Mouse (Mus musculus) hindbrain, embryonic 14.5 days (tissue): ENCODE results near the gene a. TPM values are rescaled to one million over a fixed set of nuclear protein-coding genes. Genes with fewer than 3 reads are reported as not detected.
"Not testable (repeated sequence)": the region's sequence is repeated elsewhere in the genome, so short reads cannot be mapped to it uniquely, and the experiment has no call there.

ENCODE experiments used
- ATAC-seq: fragments of 200-750 bp; cut with Nextera tagmentation; 2 replicates; pipeline ENCODE4 v1.8.0; 2017; ENCODE audit warnings: moderate number of reproducible peaks, mild to moderate bottlenecking, moderate TSS enrichment, moderate library complexity; ENCODE audit not compliant: low FRiP score
- DNase-seq: peaks from one replicate; pipeline ENCODE4 v3.0.0-alpha.2; 2015; ENCODE audit warnings: low spot score
- H3K27ac ChIP-seq: fragments of 300-500 bp; sonication (generic); 2 replicates; pipeline ENCODE4 v1.5.1; 2014; ENCODE audit warnings: mild to moderate bottlenecking, moderate library complexity
- H3K27me3 ChIP-seq: fragments of 300-500 bp; sonication (generic); 2 replicates; pipeline ENCODE4 v1.6.1; 2014; ENCODE audit warnings: mild to moderate bottlenecking, low read length, mixed read lengths; ENCODE audit not compliant: control insufficient read depth, insufficient read depth
- H3K36me3 ChIP-seq: fragments of 300-500 bp; sonication (generic); replicated peaks from 2 replicates; pipeline ENCODE4 v1.6.1; 2014; ENCODE audit not compliant: control insufficient read depth, insufficient read depth
- H3K4me1 ChIP-seq: fragments of 300-500 bp; sonication (generic); replicated peaks from 2 replicates; pipeline ENCODE4 v1.6.1; 2014; ENCODE audit warnings: antibody characterized with exemption, low read length, mixed read lengths; ENCODE audit not compliant: control insufficient read depth, insufficient read depth
- H3K4me2 ChIP-seq: fragments of 300-500 bp; sonication (generic); replicated peaks from 2 replicates; pipeline ENCODE4 v1.6.1; 2014; ENCODE audit warnings: mild to moderate bottlenecking, moderate library complexity
- H3K4me3 ChIP-seq: fragments of 300-500 bp; sonication (generic); replicated peaks from 2 replicates; pipeline ENCODE4 v1.5.1; 2014; ENCODE audit warnings: mild to moderate bottlenecking, low read length
- H3K9ac ChIP-seq: fragments of 300-500 bp; sonication (generic); 2 replicates; pipeline ENCODE4 v1.6.1; 2014
- H3K9me3 ChIP-seq: fragments of 300-500 bp; sonication (generic); 2 replicates; pipeline ENCODE4 v1.6.1; 2016; ENCODE audit warnings: low read length; ENCODE audit not compliant: control insufficient read depth
- WGBS: fragments of 180-500 bp; shearing (Covaris S2); extraction: QIAGEN DNeasy Blood & Tissue Kit; methylation state at CpG from one replicate; pipeline ENCODE4 v1.1.7; 2014; 5-methylcytosine and 5-hydroxymethylcytosine counted together
- polyA plus RNA-seq: library from polyadenylated mRNA; unstranded; fragments of >200 nt; fragmentation: Nextera tagmentation; extraction: Ambion mirVana; gene quantifications from 2 replicates; pipeline ENCODE4 v1.2.1, GENCODE M21; 2014

The a gene
- polyA plus RNA-seq, 1 experiment from 2014 or later, result 1.3 TPM

DNA sequence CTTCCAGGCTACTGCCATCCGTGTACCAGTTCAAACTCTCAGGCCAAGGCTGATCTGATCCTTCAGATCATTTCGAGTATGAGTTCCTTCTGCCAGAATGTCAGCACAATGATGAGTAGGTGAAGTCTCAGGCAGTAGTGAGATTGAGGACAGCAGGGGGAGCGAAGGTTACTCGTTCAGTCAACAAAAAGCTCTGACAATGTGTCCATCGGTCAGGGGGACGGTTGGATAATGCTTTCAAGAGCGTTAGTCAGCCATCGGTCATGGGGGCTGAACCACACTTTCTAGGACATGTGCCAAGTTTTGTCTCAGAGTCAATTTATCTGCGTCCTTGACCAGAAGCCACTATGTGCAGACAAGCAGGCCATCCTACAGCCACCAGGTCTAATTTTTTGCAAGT lies 225.5 kb downstream of the a start:
- not testable (repeated sequence) for H3K9me3 ChIP-seq, H3K4me2 ChIP-seq, H3K27me3 ChIP-seq, ATAC-seq, H3K27ac ChIP-seq, H3K4me3 ChIP-seq, H3K36me3 ChIP-seq, DNase-seq, H3K4me1 ChIP-seq, H3K9ac ChIP-seq
- WGBS, result 17% methylated on average over 5 of the region's 9 CpGs

DNA sequence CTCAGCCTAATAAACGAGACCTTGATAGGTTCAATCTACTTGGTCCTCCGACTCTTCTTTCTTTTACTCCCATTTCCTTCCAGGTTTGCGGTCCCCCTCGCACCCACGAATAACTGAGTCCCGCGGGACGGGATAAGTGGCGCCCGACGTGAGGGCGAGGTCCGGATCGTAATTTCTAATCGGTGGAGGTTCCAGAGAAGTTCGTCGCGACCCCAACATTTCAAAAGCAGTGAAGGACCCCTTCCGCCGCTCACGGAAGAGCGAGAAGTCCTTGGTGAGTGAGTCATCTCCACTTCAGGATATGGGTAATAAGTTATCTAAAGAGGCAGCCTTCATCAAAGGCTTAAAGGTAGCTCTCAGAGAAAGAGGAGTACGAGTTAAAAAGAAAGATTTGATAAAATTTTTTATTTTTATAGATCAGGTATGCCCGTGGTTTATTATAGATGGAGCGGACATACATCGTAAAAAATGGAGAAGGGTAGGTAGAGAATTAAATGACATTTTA lies 227.1 kb downstream of the a start, which contains the start of gene Gm14226:
Gene Gm14226, plus strand, starts transcription at position 16 of the 505 bp plus-strand sequence.
- not testable (repeated sequence) for H3K27me3 ChIP-seq, H3K9me3 ChIP-seq, ATAC-seq, H3K4me1 ChIP-seq, H3K36me3 ChIP-seq
- Histone ChIP-seq H3K4me3 (peak within 1 kb of the TSS; percentile 44), H3K9ac (peak within 1 kb of the TSS; percentile 69), H3K27ac (peak within 1 kb of the TSS; percentile 80), H3K4me2 (peak within 1 kb of the TSS; percentile 98)
- DNase-seq, result peak; percentile 28
- 1% methylated on average over 24 of the region's 26 CpGs for WGBS

DNA sequence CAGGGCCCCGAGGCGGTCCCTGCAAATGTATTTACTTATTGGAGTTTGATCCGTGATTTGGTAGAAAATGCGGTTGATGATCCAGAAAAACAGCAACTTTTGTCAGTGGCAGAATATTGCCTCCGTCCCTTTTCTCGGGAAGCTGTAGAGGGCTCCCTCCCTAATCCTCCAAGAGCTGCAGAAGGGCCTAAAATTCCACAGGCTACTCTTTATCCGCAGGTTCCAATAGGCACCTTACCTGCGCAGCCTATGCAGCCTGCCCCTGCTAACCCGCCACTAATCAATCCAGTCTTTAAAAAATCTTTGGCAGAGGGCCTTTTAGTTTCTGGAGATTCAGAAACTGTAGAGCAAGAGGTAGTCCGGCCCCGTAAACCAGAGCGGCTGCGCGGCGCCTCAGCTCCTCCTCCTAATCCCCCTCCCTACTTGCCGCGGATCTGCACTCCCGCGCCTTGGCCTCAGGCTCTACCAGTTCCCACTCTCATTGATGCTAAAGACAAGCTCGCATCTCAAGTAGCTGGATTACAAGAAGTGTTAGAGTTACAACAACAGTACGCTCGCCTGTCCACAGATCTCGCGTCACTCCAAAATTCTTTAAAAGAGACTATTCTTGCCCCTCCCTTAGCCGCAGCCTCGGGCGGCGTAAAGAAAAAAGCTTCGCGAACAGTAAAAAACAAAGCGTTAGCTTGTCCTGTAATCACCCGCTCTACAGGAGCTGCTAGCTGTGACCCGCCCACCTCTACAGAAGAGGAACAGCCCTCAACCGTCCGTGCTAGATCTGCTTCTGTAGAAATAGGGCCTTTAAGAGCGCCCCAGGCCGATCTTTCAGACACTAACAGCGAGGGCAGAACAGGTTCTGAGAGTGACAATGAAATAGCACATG lies 227.8 kb downstream of the a start:
- H3K4me3 ChIP-seq, result peak overlapping the region; percentile 44
- ATAC-seq, result peak; percentile 91
- H3K27ac ChIP-seq, result peak overlapping the region; percentile 80
- H3K4me2 ChIP-seq, result peak overlapping the region; percentile 98
- peak overlapping the region; percentile 69 for H3K9ac ChIP-seq
- H3K27me3 ChIP-seq, result no peaks in the 10 kb centered on the region; the same call in 1 of the 2 replicates
- peak; percentile 77 for DNase-seq
- no peaks in the 10 kb centered on the region for H3K9me3 ChIP-seq
- WGBS, result under 1% methylated on average over 38 of the region's 38 CpGs
- 0 out of 2 replicates have a peak, but pooled peaks cover 9% of the 10 kb centered on the region for H3K4me1 ChIP-seq
- no peaks in the 10 kb centered on the region for H3K36me3 ChIP-seq

DNA sequence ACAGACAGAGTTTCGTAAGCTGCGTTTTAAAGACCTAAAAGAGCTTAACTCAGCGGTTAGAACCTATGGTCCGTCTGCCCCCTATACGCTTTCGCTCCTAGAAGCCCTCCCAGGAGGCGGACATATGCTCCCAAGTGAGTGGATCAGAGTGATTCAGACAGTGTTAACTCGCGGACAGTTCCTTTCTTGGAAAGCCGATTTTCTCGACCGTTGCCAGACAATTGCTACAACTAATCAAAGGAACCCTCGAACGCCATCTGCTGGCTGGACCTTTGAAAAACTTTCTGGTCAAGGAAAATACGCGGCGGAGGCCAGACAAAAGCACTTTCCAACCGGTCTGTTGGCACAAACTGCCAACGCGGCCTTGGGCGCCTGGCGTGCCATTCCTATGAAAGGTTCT lies 228.5 kb downstream of the a start:
- Histone ChIP-seq H3K36me3 (no peaks in the 10 kb centered on the region), H3K9me3 (no peaks in the 10 kb centered on the region), H3K4me2 (peak overlapping the region; percentile 98), H3K27ac (peak overlapping the region; percentile 80), H3K4me1 (0 out of 2 replicates have a peak, but pooled peaks cover 9% of the 10 kb centered on the region), H3K27me3 (no peaks in the 10 kb centered on the region), H3K4me3 (peak overlapping the region; percentile 44), H3K9ac (peak overlapping the region; percentile 69)
- WGBS, result under 1% methylated on average over 22 of the region's 22 CpGs
- ATAC-seq (peak; percentile 69; the same call in 1 of the 2 replicates), DNase-seq (peak; percentile 96)

DNA sequence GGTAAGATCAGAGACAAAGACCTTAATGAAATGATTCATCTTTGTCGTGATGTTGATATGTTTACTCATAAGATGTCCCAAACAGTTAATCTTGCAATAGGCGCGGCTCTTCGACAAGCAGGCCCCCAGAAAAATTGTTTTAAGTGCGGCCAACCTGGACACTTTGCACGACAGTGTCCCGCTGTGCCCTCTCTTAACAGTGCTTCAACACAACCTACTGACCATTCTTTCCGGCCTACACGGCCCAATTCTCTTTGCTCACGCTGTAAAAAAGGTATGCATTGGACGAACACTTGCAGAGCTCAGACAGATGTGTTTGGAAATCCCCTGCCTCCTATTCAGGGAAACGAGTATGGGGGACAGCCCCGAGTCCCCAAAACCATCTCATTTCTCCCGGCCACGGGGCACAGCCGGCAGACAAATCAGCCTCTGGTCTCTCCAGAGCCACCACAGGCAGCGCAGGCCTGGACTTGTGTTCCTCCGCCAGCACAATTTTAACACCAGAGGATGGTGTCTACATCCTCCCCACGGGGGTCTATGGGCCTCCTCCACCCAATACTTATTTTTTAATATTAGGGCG lies 229.1 kb downstream of the a start:
- peak overlapping the region; percentile 7; the same call in 1 of the 2 replicates for H3K27ac ChIP-seq
- not testable (repeated sequence) for DNase-seq, H3K36me3 ChIP-seq

DNA sequence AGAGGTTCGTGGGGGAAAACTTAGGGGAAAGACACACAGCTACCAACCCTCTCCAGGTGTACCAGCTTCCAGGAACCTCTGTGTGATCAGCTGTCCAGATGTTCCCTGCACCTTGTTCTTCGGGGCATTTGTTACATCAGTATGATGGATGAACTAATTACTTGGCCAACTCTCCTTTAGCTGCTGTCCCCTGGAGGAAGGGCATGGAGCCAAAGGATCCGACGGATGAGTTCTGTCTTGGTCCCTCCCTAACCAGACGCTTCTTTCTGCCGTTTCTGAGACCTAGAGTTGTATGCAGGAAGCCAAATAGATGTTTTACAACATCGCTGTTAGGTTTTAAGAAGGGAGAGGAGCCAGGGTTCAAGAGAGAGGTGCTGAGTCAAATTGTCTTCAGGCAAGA lies 239.6 kb downstream of the a start:
- DNase-seq, result no peak
- no peak for ATAC-seq

More for the DNA sequence above, 229.1 kb downstream of the a start:
- not testable (repeated sequence) for H3K9ac ChIP-seq, H3K4me1 ChIP-seq, H3K9me3 ChIP-seq, H3K4me3 ChIP-seq, H3K27me3 ChIP-seq, ATAC-seq
- WGBS, result 22% methylated on average over 20 of the region's 20 CpGs
- peak overlapping the region; percentile 98 for H3K4me2 ChIP-seq

DNA sequence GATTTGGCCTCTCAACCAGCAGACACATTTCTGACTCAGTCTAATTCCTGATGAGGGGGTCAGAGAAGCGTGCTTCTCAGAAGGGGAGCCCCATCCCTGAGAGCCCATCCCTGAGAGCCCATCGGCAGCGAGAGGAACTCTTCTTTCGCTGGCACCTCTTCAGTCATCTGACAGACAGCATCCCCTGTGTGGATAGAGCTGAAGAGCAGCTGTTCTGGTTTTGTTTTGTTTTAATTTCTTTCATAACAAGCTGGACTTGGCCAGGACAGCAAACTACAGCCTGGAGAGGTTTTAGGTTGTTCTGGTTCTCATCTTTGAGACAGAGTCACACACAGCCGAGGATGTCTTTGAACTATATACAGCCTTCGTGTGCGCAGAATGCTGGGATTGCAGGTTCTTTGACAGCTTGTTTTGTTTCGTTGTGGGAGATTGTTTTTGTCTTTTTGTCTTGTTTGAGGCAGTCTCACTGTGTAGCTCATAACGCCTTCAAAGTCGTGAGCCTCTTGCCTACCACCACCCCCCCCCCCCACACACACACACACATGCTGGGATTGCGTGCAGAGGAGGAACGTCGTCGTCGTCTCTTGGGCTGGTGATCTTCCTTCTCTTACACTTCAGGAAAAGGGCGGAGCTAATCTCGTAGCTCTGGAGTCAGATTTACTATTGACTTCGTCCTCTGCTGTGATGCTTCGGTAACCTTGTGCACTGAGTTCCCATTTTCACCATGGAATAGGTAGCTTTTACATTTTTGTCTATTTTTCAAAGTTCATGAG lies 241.9 kb downstream of the a start:
- no peaks in the 10 kb centered on the region for H3K36me3 ChIP-seq
- no peaks in the 10 kb centered on the region for H3K4me1 ChIP-seq
- DNase-seq (no peak), ATAC-seq (no peak)
- H3K9ac ChIP-seq, result no peak overlapping the region
- no peaks in the 10 kb centered on the region for H3K9me3 ChIP-seq
- 42% methylated on average over 19 of the region's 19 CpGs for WGBS
- H3K4me2 ChIP-seq, result no peak overlapping the region
- H3K4me3 ChIP-seq, result no peak overlapping the region
- no peaks in the 10 kb centered on the region for H3K27me3 ChIP-seq
- no peak overlapping the region for H3K27ac ChIP-seq

More for the DNA sequence above, 239.6 kb downstream of the a start:
- no peaks in the 10 kb centered on the region for H3K4me1 ChIP-seq
- no peaks in the 10 kb centered on the region for H3K27me3 ChIP-seq
- H3K9me3 ChIP-seq, result no peaks in the 10 kb centered on the region
- 68% methylated on average over 7 of the region's 7 CpGs for WGBS
- no peak overlapping the region for H3K4me3 ChIP-seq
- no peaks in the 10 kb centered on the region for H3K36me3 ChIP-seq
- no peak overlapping the region for H3K27ac ChIP-seq
- H3K9ac ChIP-seq, result no peak overlapping the region
- H3K4me2 ChIP-seq, result no peak overlapping the region

DNA sequence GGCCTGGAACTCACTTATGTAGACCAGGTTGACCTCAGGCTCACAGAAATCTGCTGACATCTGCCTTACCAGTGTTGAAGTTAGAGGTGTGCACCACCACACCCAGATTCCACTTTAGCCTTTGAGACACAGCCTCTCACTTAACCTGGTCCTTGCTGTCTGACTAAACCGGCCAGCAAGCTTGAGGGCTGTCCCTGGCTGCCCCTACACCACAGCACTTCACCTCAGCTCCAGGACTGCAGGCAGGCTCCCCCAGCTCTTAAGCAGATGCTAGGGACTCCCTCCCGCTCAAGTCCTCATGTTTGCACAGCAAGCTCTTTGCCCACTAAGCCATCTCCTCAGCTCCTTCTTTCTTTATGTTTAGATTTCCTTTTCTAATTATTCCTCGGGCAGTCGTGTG lies 248.8 kb downstream of the a start:
- H3K36me3 ChIP-seq, result no peaks in the 10 kb centered on the region
- H3K9me3 ChIP-seq, result no peaks in the 10 kb centered on the region
- H3K4me2 ChIP-seq, result no peak overlapping the region
- ATAC-seq (no peak), DNase-seq (no peak)
- 76% methylated on average over 4 of the region's 4 CpGs for WGBS
- no peaks in the 10 kb centered on the region for H3K4me1 ChIP-seq
- H3K27me3 ChIP-seq, result no peaks in the 10 kb centered on the region
- H3K4me3 ChIP-seq, result no peak overlapping the region
- no peak overlapping the region for H3K9ac ChIP-seq
- no peak overlapping the region for H3K27ac ChIP-seq

DNA sequence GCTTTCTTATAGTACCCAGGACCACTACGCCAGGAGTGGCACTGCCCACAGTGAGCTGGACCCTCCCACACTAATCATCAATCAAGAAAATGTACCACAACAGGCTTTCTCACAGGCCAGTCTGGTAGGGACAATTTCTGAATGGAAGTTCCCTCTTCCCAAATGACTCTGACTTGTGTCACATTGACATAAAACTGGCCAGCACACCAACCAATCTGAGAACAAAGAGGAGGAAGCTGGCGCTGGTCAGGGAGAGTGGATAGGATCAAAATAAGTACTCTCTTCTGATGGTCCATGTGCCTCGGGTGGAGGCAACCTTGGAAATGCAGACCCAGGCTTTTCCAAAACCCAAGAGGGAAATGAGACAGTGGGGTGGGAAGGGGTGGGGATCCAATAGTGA lies 253.3 kb downstream of the a start:
- DNase-seq, result no peak

More for the DNA sequence above, 253.3 kb downstream of the a start:
- Histone ChIP-seq H3K27ac (no peak overlapping the region), H3K4me1 (no peaks in the 10 kb centered on the region), H3K4me2 (no peak overlapping the region), H3K9me3 (no peaks in the 10 kb centered on the region), H3K36me3 (no peaks in the 10 kb centered on the region), H3K4me3 (no peak overlapping the region), H3K27me3 (no peaks in the 10 kb centered on the region), H3K9ac (no peak overlapping the region)
- ATAC-seq, result no peak
- 85% methylated on average over 3 of the region's 3 CpGs for WGBS
